Mouse (Mus musculus) lung, postnatal 0 days (tissue): ENCODE data around the gene Ap5b1. TPM values are rescaled to one million over a fixed set of nuclear protein-coding genes. Genes with fewer than 3 reads are reported as not detected.

Experiments
- ATAC-seq: fragments of 200-750 bp; cut with Nextera tagmentation; 2 replicates; pipeline ENCODE4 v1.8.0; 2017; ENCODE audit warnings: moderate library complexity
- DNase-seq: peaks from one replicate; pipeline ENCODE4 v3.0.0-alpha.2; 2016; ENCODE audit warnings: low spot score
- H3K27ac ChIP-seq: fragments of 300-500 bp; sonication (generic); 2 replicates; pipeline ENCODE4 v1.5.1; 2014; ENCODE audit warnings: antibody characterized with exemption, mild to moderate bottlenecking, low read length, mixed read lengths
- H3K27me3 ChIP-seq: fragments of 300-500 bp; sonication (generic); replicated peaks from 2 replicates; pipeline ENCODE4 v1.6.1; 2014; ENCODE audit warnings: low read length, mixed read lengths; ENCODE audit not compliant: insufficient read depth
- H3K36me3 ChIP-seq: fragments of 300-500 bp; sonication (generic); 2 replicates; pipeline ENCODE4 v1.6.1; 2014; ENCODE audit warnings: low read length, mixed read lengths; ENCODE audit not compliant: insufficient read depth
- H3K4me1 ChIP-seq: fragments of 300-500 bp; sonication (generic); 2 replicates; pipeline ENCODE4 v1.6.1; 2014; ENCODE audit warnings: antibody characterized with exemption, low read depth, low read length, mixed read lengths; ENCODE audit not compliant: insufficient read depth
- H3K4me2 ChIP-seq: fragments of 300-500 bp; sonication (generic); replicated peaks from 2 replicates; pipeline ENCODE4 v1.6.1; 2014; ENCODE audit warnings: low read depth, mild to moderate bottlenecking, low read length, moderate library complexity, mixed read lengths
- H3K4me3 ChIP-seq: fragments of 300-500 bp; sonication (generic); 2 replicates; pipeline ENCODE4 v1.5.1; 2014; ENCODE audit warnings: low read depth, low read length
- H3K9ac ChIP-seq: fragments of 300-500 bp; sonication (generic); replicated peaks from 2 replicates; pipeline ENCODE4 v1.6.1; 2014; ENCODE audit warnings: low read depth, mild to moderate bottlenecking
- H3K9me3 ChIP-seq: fragments of 300-500 bp; sonication (generic); 2 replicates; pipeline ENCODE4 v1.6.1; 2016; ENCODE audit warnings: low read length, mixed read lengths
- CTCF ChIP-seq: IDR thresholded peaks from 2 replicates; pipeline ENCODE4 v1.5.1; 2016; ENCODE audit warnings: antibody characterized with exemption, mild to moderate bottlenecking
- EP300 ChIP-seq: IDR thresholded peaks from 2 replicates; pipeline ENCODE4 v1.6.1; 2016; ENCODE audit warnings: antibody characterized with exemption, mild to moderate bottlenecking, control low read depth
- WGBS: fragments of 180-500 bp; shearing (Covaris S2); extraction: QIAGEN DNeasy Blood & Tissue Kit; methylation state at CpG from one replicate; pipeline ENCODE4 v1.1.7; 2014; 5-methylcytosine and 5-hydroxymethylcytosine counted together
- polyA plus RNA-seq: library from polyadenylated mRNA; unstranded; fragments of >200 nt; fragmentation: Nextera tagmentation; extraction: Ambion mirVana; gene quantifications from 2 replicates; pipeline ENCODE4 v1.2.1, GENCODE M21; 2015

Ap5b1 gene
- polyA plus RNA-seq, 1 experiment from 2014 or later = 4.3 TPM

GRCm38 (mm10) chr19:5589159-5589558, 21.3 kb downstream of the Ap5b1 start:
- no peaks in the 10 kb centered on the region for H3K4me1 ChIP-seq
- TF ChIP-seq CTCF = peak; percentile 32
- no peak for TF ChIP-seq EP300
- no peak for DNase-seq
- H3K9me3 ChIP-seq = no peaks in the 10 kb centered on the region
- no peak overlapping the region for H3K4me3 ChIP-seq
- H3K4me2 ChIP-seq = no peak overlapping the region
- no peaks in the 10 kb centered on the region for H3K36me3 ChIP-seq
- no peak for ATAC-seq
- no peak overlapping the region for H3K27ac ChIP-seq
- 66% methylated on average over 9 of the region's 9 CpGs for WGBS
- no peaks in the 10 kb centered on the region for H3K27me3 ChIP-seq
- H3K9ac ChIP-seq = no peak overlapping the region

- H3K27ac ChIP-seq = no peak overlapping the region
- TF ChIP-seq CTCF = no peak
- no peak for TF ChIP-seq EP300
- no peak overlapping the region for H3K9ac ChIP-seq
- H3K4me3 ChIP-seq = no peak overlapping the region
- no peaks in the 10 kb centered on the region for H3K4me1 ChIP-seq
- WGBS = 76% methylated on average over 6 of the region's 6 CpGs
- ATAC-seq (no peak), DNase-seq (no peak)
- no peaks in the 10 kb centered on the region for H3K9me3 ChIP-seq
- no peaks in the 10 kb centered on the region for H3K27me3 ChIP-seq
- no peak overlapping the region for H3K4me2 ChIP-seq
- H3K36me3 ChIP-seq = no peaks in the 10 kb centered on the region
Observed at GRCm38 (mm10) chr19:5591888-5592287, 24.1 kb downstream of the Ap5b1 start.

- DNase-seq (no peak), ATAC-seq (no peak)
- no peak overlapping the region for H3K4me3 ChIP-seq
- 64% methylated on average over 4 of the region's 4 CpGs for WGBS
- H3K27ac ChIP-seq = no peak overlapping the region
- H3K36me3 ChIP-seq = peaks cover 3% of the 10 kb centered on the region; the same call in 1 of the 2 replicates
- peaks cover 5% of the 10 kb centered on the region for H3K4me1 ChIP-seq
- H3K9me3 ChIP-seq = no peaks in the 10 kb centered on the region
- H3K27me3 ChIP-seq = no peaks in the 10 kb centered on the region
- TF ChIP-seq CTCF = no peak
- no peak for TF ChIP-seq EP300
- H3K9ac ChIP-seq = no peak overlapping the region
- H3K4me2 ChIP-seq = no peak overlapping the region
Observed at GRCm38 (mm10) chr19:5599224-5599623, 31.4 kb downstream of the Ap5b1 start.

GRCm38 (mm10) chr19:5601752-5602541, 34.1 kb downstream of the Ap5b1 start, which contains the start of gene Rnaseh2c:
Rnaseh2c (plus strand) TSS chr19:5601873.
- Histone ChIP-seq H3K4me2 (peak within 1 kb of the TSS; percentile 99), H3K9ac (peak within 1 kb of the TSS; percentile 80), H3K36me3 (peaks cover 26% of the 10 kb centered on the region), H3K9me3 (no peaks in the 10 kb centered on the region), H3K4me3 (peak within 1 kb of the TSS; percentile 78), H3K27ac (peak within 1 kb of the TSS; percentile 57), H3K4me1 (peaks cover 5% of the 10 kb centered on the region), H3K27me3 (no peaks in the 10 kb centered on the region)
- DNase-seq (peak; percentile 94), ATAC-seq (peak; percentile 90)
- under 1% methylated on average over 63 of the region's 64 CpGs for WGBS
- TF ChIP-seq CTCF (no peak), EP300 (no peak)

GRCm38 (mm10) chr19:5603664-5604063, 35.8 kb downstream of the Ap5b1 start:
- peaks cover 5% of the 10 kb centered on the region for H3K4me1 ChIP-seq
- H3K4me3 ChIP-seq = no peak overlapping the region
- DNase-seq (no peak), ATAC-seq (no peak)
- H3K27me3 ChIP-seq = no peaks in the 10 kb centered on the region
- H3K4me2 ChIP-seq = no peak overlapping the region
- H3K9me3 ChIP-seq = no peaks in the 10 kb centered on the region
- H3K36me3 ChIP-seq = peaks cover 42% of the 10 kb centered on the region
- no peak overlapping the region for H3K27ac ChIP-seq
- TF ChIP-seq CTCF (no peak), EP300 (no peak)
- no peak overlapping the region for H3K9ac ChIP-seq
- WGBS = 86% methylated on average over 7 of the region's 7 CpGs

GRCm38 (mm10) chr19:5605126-5605525, 37.3 kb downstream of the Ap5b1 start:
- Histone ChIP-seq H3K4me1 (peaks cover 11% of the 10 kb centered on the region), H3K9ac (no peak overlapping the region), H3K4me3 (no peak overlapping the region), H3K4me2 (no peak overlapping the region), H3K9me3 (no peaks in the 10 kb centered on the region), H3K27ac (no peak overlapping the region), H3K36me3 (peaks cover 44% of the 10 kb centered on the region), H3K27me3 (no peaks in the 10 kb centered on the region)
- no peak for DNase-seq
- WGBS = 92% methylated on average over 7 of the region's 7 CpGs
- no peak for ATAC-seq
- TF ChIP-seq CTCF (no peak), EP300 (no peak)
